Mouse (Mus musculus): ENCODE measurements around the gene Map1b. TPM values are rescaled to one million over a fixed set of nuclear protein-coding genes. Genes with fewer than 3 reads are reported as not detected.
A peak's percentile ranks its signal among the peaks of the same experiment; 100 is the strongest.

Gene Map1b
- total and polyA plus RNA-seq, 2 experiments from 2014 or later = 781 to 2,082 TPM

DNA sequence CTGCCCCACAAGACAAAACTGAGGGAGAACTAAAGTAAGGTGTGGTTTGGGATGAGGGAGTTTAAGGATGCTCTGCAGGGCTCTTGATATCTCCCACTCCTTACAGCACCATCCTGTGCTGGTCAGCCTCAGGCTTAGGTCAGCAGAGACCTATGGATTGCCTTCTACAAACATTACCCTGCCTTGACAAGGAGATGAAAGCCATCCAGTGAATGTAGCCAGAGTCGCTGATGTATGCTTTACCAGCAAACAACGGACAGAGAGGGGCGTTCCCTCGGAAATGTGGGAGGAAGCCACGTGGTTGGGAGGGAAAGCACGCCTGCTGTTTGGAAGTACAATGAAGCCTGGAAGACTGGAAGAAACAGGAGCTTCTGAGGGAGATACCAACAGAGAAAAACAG is 71.5 kb downstream of the Map1b start:
- H3K36me3 ChIP-seq (ENCODE audit: insufficient read depth) = peaks cover 23% of the 10 kb centered on the region
- ATAC-seq (peak; percentile 24), DNase-seq (peak; percentile 58)
- H3K27ac ChIP-seq (ENCODE audit: low read depth, low read length) = peak overlapping the region; percentile 80
- H3K4me3 ChIP-seq (ENCODE audit: low read depth, low read length) = peak overlapping the region; percentile 12; the same call in 1 of the 2 replicates
- peak overlapping the region; percentile 38 for H3K4me2 ChIP-seq (ENCODE audit: low read depth)
- peaks cover 57% of the 10 kb centered on the region for H3K4me1 ChIP-seq (ENCODE audit: insufficient read depth)
- TF ChIP-seq CTCF (IDR thresholded peaks at IDR 0.05; ENCODE audit: low read depth) = no peak
- under 1% methylated on average over 6 of the region's 6 CpGs for WGBS
- no peaks in the 10 kb centered on the region for H3K9me3 ChIP-seq (ENCODE audit: low read length)
- H3K9ac ChIP-seq = no peak overlapping the region
- H3K27me3 ChIP-seq (ENCODE audit: insufficient read depth, low read length) = no peaks in the 10 kb centered on the region

DNA sequence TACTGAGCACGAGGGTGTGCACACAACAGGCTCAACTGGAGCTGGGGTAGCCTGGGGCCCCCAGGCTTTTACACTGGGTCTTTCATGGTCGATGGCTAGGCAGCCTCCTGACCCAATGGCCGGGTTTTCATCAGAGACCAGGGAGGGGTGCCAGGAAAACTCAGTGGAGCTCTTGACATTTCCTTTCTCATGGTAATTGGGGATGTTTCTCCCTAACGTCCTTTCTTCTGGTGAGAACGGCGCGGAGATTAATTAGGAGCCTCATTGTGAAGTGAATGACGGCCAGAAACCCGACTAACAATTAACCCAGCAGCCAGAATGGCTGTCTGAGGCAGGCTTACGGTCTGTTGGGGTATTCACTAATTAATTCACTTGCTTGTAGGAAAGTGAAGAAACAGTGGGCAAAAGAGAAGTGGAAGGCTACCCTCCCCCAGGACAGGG is 71.9 kb downstream of the Map1b start:
- peak overlapping the region; percentile 12; the same call in 1 of the 2 replicates for H3K4me3 ChIP-seq (ENCODE audit: low read depth, low read length)
- peak overlapping the region; percentile 38 for H3K4me2 ChIP-seq (ENCODE audit: low read depth)
- WGBS = 2% methylated on average over 10 of the region's 10 CpGs

GRCm38 (mm10) chr13:99443484-99444175 is 72.7 kb downstream of the Map1b start:
- peaks cover 35% of the 10 kb centered on the region for H3K36me3 ChIP-seq (ENCODE audit: insufficient read depth)
- H3K4me2 ChIP-seq (ENCODE audit: low read depth) = peak overlapping the region; percentile 38
- H3K27ac ChIP-seq (ENCODE audit: low read depth, low read length) = peak overlapping the region; percentile 80
- DNase-seq (peak; percentile 78), ATAC-seq (peak; percentile 58)
- no peaks in the 10 kb centered on the region for H3K9me3 ChIP-seq (ENCODE audit: low read length)
- 8% methylated on average over 7 of the region's 7 CpGs for WGBS
- TF ChIP-seq CTCF (IDR thresholded peaks at IDR 0.05; ENCODE audit: low read depth) = no peak
- peaks cover 50% of the 10 kb centered on the region for H3K4me1 ChIP-seq (ENCODE audit: insufficient read depth)
- H3K9ac ChIP-seq = peak overlapping the region; percentile 31
- no peak overlapping the region; the same call in 1 of the 2 replicates for H3K4me3 ChIP-seq (ENCODE audit: low read depth, low read length)
- H3K27me3 ChIP-seq (ENCODE audit: insufficient read depth, low read length) = no peaks in the 10 kb centered on the region

More for the DNA sequence above, 71.9 kb downstream of the Map1b start:
- Histone ChIP-seq H3K27me3 (ENCODE audit: insufficient read depth, low read length) (no peaks in the 10 kb centered on the region), H3K9ac (peak overlapping the region; percentile 31), H3K4me1 (ENCODE audit: insufficient read depth) (peaks cover 56% of the 10 kb centered on the region), H3K27ac (ENCODE audit: low read depth, low read length) (peak overlapping the region; percentile 80), H3K9me3 (ENCODE audit: low read length) (no peaks in the 10 kb centered on the region), H3K36me3 (ENCODE audit: insufficient read depth) (peaks cover 27% of the 10 kb centered on the region)
- ATAC-seq (peak; percentile 78), DNase-seq (peak; percentile 83)
- TF ChIP-seq CTCF (IDR thresholded peaks at IDR 0.05; ENCODE audit: low read depth) = no peak

GRCm38 (mm10) chr13:99442434-99443249 is 73.7 kb downstream of the Map1b start:
- no peak overlapping the region for H3K4me3 ChIP-seq (ENCODE audit: low read depth, low read length)
- H3K27ac ChIP-seq (ENCODE audit: low read depth, low read length) = no peak overlapping the region; the same call in 1 of the 2 replicates
- TF ChIP-seq CTCF (IDR thresholded peaks at IDR 0.05; ENCODE audit: low read depth) = no peak
- ATAC-seq (no peak), DNase-seq (no peak)
- H3K4me2 ChIP-seq (ENCODE audit: low read depth) = peak overlapping the region; percentile 20
- H3K36me3 ChIP-seq (ENCODE audit: insufficient read depth) = peaks cover 44% of the 10 kb centered on the region
- no peak overlapping the region for H3K9ac ChIP-seq
- 13% methylated on average over 12 of the region's 12 CpGs for WGBS
- no peaks in the 10 kb centered on the region for H3K9me3 ChIP-seq (ENCODE audit: low read length)
- no peaks in the 10 kb centered on the region for H3K27me3 ChIP-seq (ENCODE audit: insufficient read depth, low read length)
- peaks cover 43% of the 10 kb centered on the region for H3K4me1 ChIP-seq (ENCODE audit: insufficient read depth)

DNA sequence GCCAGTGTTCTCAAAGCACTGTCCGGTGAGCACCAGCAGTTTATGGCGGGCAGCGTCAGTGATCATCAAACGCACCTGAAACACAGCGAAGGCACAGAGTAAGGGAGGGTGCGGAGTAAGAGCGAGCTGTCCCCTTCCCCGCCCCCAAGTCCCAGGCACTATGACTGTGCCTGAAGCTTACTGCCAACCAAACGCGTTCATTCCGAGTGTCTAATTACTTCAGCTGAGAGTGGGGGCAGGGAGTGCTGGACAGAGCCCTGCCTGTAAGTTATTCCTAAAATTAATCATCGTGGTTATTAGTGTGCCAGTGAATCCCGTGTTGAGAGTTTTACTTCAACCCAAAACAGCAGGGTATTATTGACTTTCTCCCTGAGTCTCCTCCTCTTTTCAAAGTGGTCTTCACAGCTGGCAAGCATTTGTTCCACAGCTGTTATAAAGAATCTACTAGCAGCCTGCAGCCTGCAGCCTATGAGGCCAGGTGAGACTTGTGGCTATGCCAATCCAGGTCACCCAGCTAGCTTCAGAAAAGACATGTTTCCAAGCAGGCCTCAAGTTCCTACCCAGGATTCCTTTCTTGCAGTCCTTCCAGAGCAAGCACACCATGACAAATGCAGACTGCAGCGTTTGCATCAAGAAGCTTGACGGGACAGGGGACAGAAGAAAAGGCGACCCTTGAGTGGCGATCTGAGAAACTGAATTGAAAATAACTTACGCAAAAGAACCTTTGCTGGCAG is 74.5 kb downstream of the Map1b start:
- no peak overlapping the region for H3K27ac ChIP-seq (ENCODE audit: low read depth, low read length)
- no peak overlapping the region for H3K4me3 ChIP-seq (ENCODE audit: low read depth, low read length)
- ATAC-seq (no peak), DNase-seq (no peak)
- H3K9me3 ChIP-seq (ENCODE audit: low read length) = no peaks in the 10 kb centered on the region
- no peak overlapping the region for H3K9ac ChIP-seq
- WGBS = 18% methylated on average over 18 of the region's 18 CpGs
- peaks cover 36% of the 10 kb centered on the region for H3K4me1 ChIP-seq (ENCODE audit: insufficient read depth)
- H3K27me3 ChIP-seq (ENCODE audit: insufficient read depth, low read length) = no peaks in the 10 kb centered on the region
- peak overlapping the region; percentile 20; the same call in 1 of the 2 replicates for H3K4me2 ChIP-seq (ENCODE audit: low read depth)
- no peak for TF ChIP-seq CTCF (IDR thresholded peaks at IDR 0.05; ENCODE audit: low read depth)
- H3K36me3 ChIP-seq (ENCODE audit: insufficient read depth) = peaks cover 52% of the 10 kb centered on the region

DNA sequence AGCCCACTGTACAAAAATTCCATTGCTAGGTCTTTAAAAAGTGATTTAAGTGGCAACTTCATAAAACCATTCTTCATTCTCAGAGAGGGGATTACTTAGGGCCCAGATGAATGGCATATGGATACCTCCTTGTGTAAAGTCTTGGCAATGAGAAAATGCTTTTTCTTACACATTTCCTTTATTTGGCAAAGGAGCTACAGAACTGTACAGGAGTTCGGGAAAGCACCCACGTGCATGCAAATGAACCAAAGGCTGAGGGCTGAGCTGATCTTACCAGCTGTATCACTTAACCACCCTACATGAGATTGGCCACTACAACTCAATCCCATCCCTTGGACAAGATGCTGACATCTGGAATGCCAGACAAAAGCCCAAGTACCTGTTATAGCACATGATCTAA is 76.1 kb downstream of the Map1b start:
- 39% methylated on average over 2 of the region's 2 CpGs for WGBS
- H3K36me3 ChIP-seq (ENCODE audit: insufficient read depth) = peaks cover 62% of the 10 kb centered on the region
- no peaks in the 10 kb centered on the region for H3K9me3 ChIP-seq (ENCODE audit: low read length)
- no peak for TF ChIP-seq CTCF (IDR thresholded peaks at IDR 0.05; ENCODE audit: low read depth)
- H3K4me2 ChIP-seq (ENCODE audit: low read depth) = no peak overlapping the region
- DNase-seq (no peak), ATAC-seq (no peak)
- no peaks in the 10 kb centered on the region for H3K27me3 ChIP-seq (ENCODE audit: insufficient read depth, low read length)
- no peak overlapping the region for H3K9ac ChIP-seq
- H3K4me1 ChIP-seq (ENCODE audit: insufficient read depth) = peaks cover 23% of the 10 kb centered on the region
- H3K27ac ChIP-seq (ENCODE audit: low read depth, low read length) = no peak overlapping the region
- H3K4me3 ChIP-seq (ENCODE audit: low read depth, low read length) = no peak overlapping the region

Data from forebrain, postnatal 0 days (tissue).